Mouse (Mus musculus) layer of hippocampus, adult 6 months (tissue): ENCODE measurements around the gene Banf2. TPM values are rescaled to one million over a fixed set of nuclear protein-coding genes. Genes with fewer than 3 reads are reported as not detected.

Source experiments
- long read RNA-seq, 2 experiments: library from polyadenylated mRNA; unstranded; transcript quantifications; one replicate each; pipeline ENCODE4 v2.0.0; 2019 to 2020
- polyA plus RNA-seq: library from polyadenylated mRNA; unstranded; fragments of <200 nt; fragmentation: Nextera tagmentation; gene quantifications from 2 replicates; pipeline ENCODE4 v1.2.3, GENCODE M21; 2021

Banf2 gene
- not detected in 2 replicates for polyA plus RNA-seq
- long read RNA-seq, experiment 1: 0 reads
- long read RNA-seq, experiment 2: 0 reads

GRCm38 (mm10) chr2:144032664-144033063 is at the start of gene Banf2:
Banf2 (plus strand) TSS chr2:144033059.

GRCm38 (mm10) chr2:144011080-144011551 is 21.7 kb upstream of the Banf2 start, which contains the start of gene Rrbp1:
Rrbp1 (minus strand) TSS chr2:144011263.

Other genes starting within 250 kb of the Banf2 start
- 0.26 and 0.51 TPM in 2 replicates for gene Bfsp1, start 169.9 kb upstream of the Banf2 start, polyA plus RNA-seq
- gene Dstn, start 117.7 kb upstream of the Banf2 start, polyA plus RNA-seq: 278 and 293 TPM in 2 replicates
- gene Rrbp1, start 21.8 kb upstream of the Banf2 start, polyA plus RNA-seq: 19.6 and 21.2 TPM in 2 replicates
- gene Mgme1, start 237.6 kb downstream of the Banf2 start, polyA plus RNA-seq: 6.7 TPM in 2 replicates
- 95.5 and 102 TPM in 2 replicates for gene Snx5, start 237.8 kb downstream of the Banf2 start, polyA plus RNA-seq